Comparison of ENCODE assay signal across 8 mouse cellular contexts in genomic region chr1:75000496-75000895, GRCm38 (mm10). TPM values are rescaled to one million over a fixed set of nuclear protein-coding genes. Genes with fewer than 3 reads are reported as not detected.
A peak's percentile ranks its signal among the peaks of the same experiment; 100 is the strongest.
DNase-seq lines count a peak whose midpoint lies in the region; ATAC-seq and TF ChIP-seq lines count a peak whose summit lies in the region.

No protein-coding gene starts in this region.

- POLR2A ChIA-PET in Patski (lab: Charles Lee): no interaction called here

- CTCF ChIA-PET in Patski (lab: Charles Lee): interaction anchor here (0.9 kb wide), 1 partner anchor 9 kb away, joined by 3 read pairs; no protein-coding TSS in a partner anchor

- ATAC-seq in kidney, embryonic 15.5 days (replicated peaks; ENCODE audit: low FRiP score): no peak
- ATAC-seq in Patski: no peak

- 0% methylated on average over 1 of the region's 1 CpGs for WGBS in kidney, embryonic 15.5 days

- H3K36me3 ChIP-seq in kidney, embryonic 15.5 days: no peaks in the 10 kb centered on the region

- in situ Hi-C loops in Patski (cut with MboI; ENCODE audit: low pct_unique_long_range_greater_than_20kb): no loop called here

- no peaks in the 10 kb centered on the region for H3K4me1 ChIP-seq in kidney, embryonic 15.5 days

- no peaks in the 10 kb centered on the region for H3K9me3 ChIP-seq in kidney, embryonic 15.5 days (replicated peaks)

- H3K4me2 ChIP-seq in kidney, embryonic 15.5 days: no peak overlapping the region

- H3K4me3 ChIP-seq in kidney, embryonic 15.5 days (replicated peaks): no peak overlapping the region

- TF ChIP-seq CTCF in Patski (IDR thresholded peaks at IDR 0.05): peak; percentile 83

- no peak overlapping the region for H3K27ac ChIP-seq in kidney, embryonic 15.5 days

- DNase-seq in kidney, adult 11 months: peak; percentile 10
- DNase-seq in CD4-positive helper T cell, adult 2 months (ENCODE audit: low read depth, low spot score): peak; percentile 17
- no peak for DNase-seq in Patski (ENCODE audit: low read depth, low spot score)
- peak; percentile 14 for DNase-seq in cerebellum, adult 9-11 months
- peak; percentile 36 to 71 for DNase-seq in kidney, adult 8-10 months
- DNase-seq in lung, postnatal 25 days (ENCODE audit: low spot score): peak; percentile 37
- no peak for DNase-seq in Muller cell, postnatal 12 days (ENCODE audit: inconsistent ontology term)

- no peaks in the 10 kb centered on the region; the same call in 1 of the 2 replicates for H3K27me3 ChIP-seq in kidney, embryonic 15.5 days
- H3K27me3 ChIP-seq in Patski: no peaks in the 10 kb centered on the region

- H3K9ac ChIP-seq in kidney, embryonic 15.5 days: no peak overlapping the region

RNA-seq across cellular contexts. Expression of gene Ihh, which starts 49.0 kb away (rescaled TPM):
- polyA plus RNA-seq in kidney, embryonic 15.5 days (2015; fragmentation: Nextera tagmentation; extraction: Ambion mirVana): 2.2 and 2.9 TPM in 2 replicates
- polyA plus RNA-seq in Patski (2021): 0.13 TPM

Comparison
In these comparisons a context has a peak if more than half of its experiments do, and no peak if none do; other contexts are left out.
1. DNase-seq: peak in kidney, adult 11 months (single experiment), CD4-positive helper T cell, adult 2 months (single experiment), cerebellum, adult 9-11 months (single experiment), kidney, adult 8-10 months (2 of 2) and lung, postnatal 25 days (single experiment); none in Patski (single experiment) and Muller cell, postnatal 12 days (single experiment).